Mouse (Mus musculus) intestine, postnatal 0 days (tissue): ENCODE results near the gene Hk2. TPM values are rescaled to one million over a fixed set of nuclear protein-coding genes. Genes with fewer than 3 reads are reported as not detected.

ENCODE experiments used
- ATAC-seq: fragments of 200-750 bp; cut with Nextera tagmentation; 2 replicates; pipeline ENCODE4 v1.8.0; 2017; ENCODE audit warnings: mild to moderate bottlenecking, moderate TSS enrichment, moderate library complexity
- H3K27ac ChIP-seq: fragments of 300-500 bp; sonication (generic); 2 replicates; pipeline ENCODE4 v1.5.1; 2014; ENCODE audit warnings: mild to moderate bottlenecking, low read depth, low read length, moderate library complexity
- H3K27me3 ChIP-seq: fragments of 300-500 bp; sonication (generic); replicated peaks from 2 replicates; pipeline ENCODE4 v1.6.1; 2014; ENCODE audit warnings: low read length, mixed read lengths; ENCODE audit not compliant: control insufficient read depth, insufficient read depth
- H3K36me3 ChIP-seq: fragments of 300-500 bp; sonication (generic); 2 replicates; pipeline ENCODE4 v1.6.1; 2014; ENCODE audit warnings: mild to moderate bottlenecking, moderate library complexity; ENCODE audit not compliant: control insufficient read depth, insufficient read depth
- H3K4me1 ChIP-seq: fragments of 300-500 bp; sonication (generic); replicated peaks from 2 replicates; pipeline ENCODE4 v1.6.1; 2014; ENCODE audit warnings: antibody characterized with exemption, low read length, mixed read lengths; ENCODE audit not compliant: control insufficient read depth, insufficient read depth
- H3K4me2 ChIP-seq: fragments of 300-500 bp; sonication (generic); replicated peaks from 2 replicates; pipeline ENCODE4 v1.6.1; 2014; ENCODE audit warnings: low read depth, mild to moderate bottlenecking, moderate library complexity
- H3K4me3 ChIP-seq: fragments of 300-500 bp; sonication (generic); 2 replicates; pipeline ENCODE4 v1.5.1; 2014; ENCODE audit warnings: low read depth, low read length
- H3K9ac ChIP-seq: fragments of 300-500 bp; sonication (generic); 2 replicates; pipeline ENCODE4 v1.6.1; 2014; ENCODE audit warnings: mild to moderate bottlenecking, low read depth, low read length
- H3K9me3 ChIP-seq: fragments of 300-500 bp; sonication (generic); 2 replicates; pipeline ENCODE4 v1.6.1; 2016; ENCODE audit warnings: mixed run types; ENCODE audit not compliant: control insufficient read depth
- CTCF ChIP-seq: sonication (generic); IDR thresholded peaks from 2 replicates; pipeline ENCODE4 v1.5.1; 2016; ENCODE audit warnings: low read depth, mild to moderate bottlenecking, control low read depth, antibody characterized with exemption, moderate library complexity
- WGBS: fragments of 180-500 bp; shearing (Covaris S2); extraction: QIAGEN DNeasy Blood & Tissue Kit; methylation state at CpG from one replicate; pipeline ENCODE4 v1.1.7; 2014; 5-methylcytosine and 5-hydroxymethylcytosine counted together
- polyA plus RNA-seq: library from polyadenylated mRNA; unstranded; fragments of >200 nt; fragmentation: Nextera tagmentation; extraction: Ambion mirVana; gene quantifications from 2 replicates; pipeline ENCODE4 v1.2.1, GENCODE M21; 2015

The Hk2 gene
- polyA plus RNA-seq, 1 experiment from 2014 or later, result 2.5 TPM

GRCm38 (mm10) chr6:82783906-82784305, 9.7 kb upstream of the Hk2 start:
- no peak for TF ChIP-seq CTCF

GRCm38 (mm10) chr6:82780802-82781393, 6.6 kb upstream of the Hk2 start:
- ATAC-seq, result no peak
- 59% methylated on average over 8 of the region's 8 CpGs for WGBS
- peaks cover under 1% of the 10 kb centered on the region; the same call in 1 of the 2 replicates for H3K27me3 ChIP-seq
- no peak overlapping the region for H3K9ac ChIP-seq
- H3K4me2 ChIP-seq, result no peak overlapping the region
- no peaks in the 10 kb centered on the region for H3K9me3 ChIP-seq
- no peaks in the 10 kb centered on the region for H3K4me1 ChIP-seq
- TF ChIP-seq CTCF, result no peak
- H3K4me3 ChIP-seq, result no peak overlapping the region
- no peak overlapping the region for H3K27ac ChIP-seq
- no peaks in the 10 kb centered on the region for H3K36me3 ChIP-seq

More at GRCm38 (mm10) chr6:82783906-82784305, 9.7 kb upstream of the Hk2 start:
- no peaks in the 10 kb centered on the region for H3K36me3 ChIP-seq
- no peaks in the 10 kb centered on the region for H3K9me3 ChIP-seq
- H3K4me3 ChIP-seq, result no peak overlapping the region
- no peak overlapping the region for H3K4me2 ChIP-seq
- H3K4me1 ChIP-seq, result no peaks in the 10 kb centered on the region
- no peak overlapping the region for H3K9ac ChIP-seq
- ATAC-seq, result no peak
- 92% methylated on average over 4 of the region's 4 CpGs for WGBS
- no peaks in the 10 kb centered on the region; the same call in 1 of the 2 replicates for H3K27me3 ChIP-seq
- H3K27ac ChIP-seq, result no peak overlapping the region

- H3K4me3 ChIP-seq, result no peak overlapping the region
- H3K36me3 ChIP-seq, result no peaks in the 10 kb centered on the region
- WGBS, result 62% methylated on average over 4 of the region's 4 CpGs
- no peaks in the 10 kb centered on the region for H3K9me3 ChIP-seq
- peaks cover 6% of the 10 kb centered on the region; the same call in 1 of the 2 replicates for H3K27me3 ChIP-seq
- no peak for TF ChIP-seq CTCF
- no peak for ATAC-seq
- H3K9ac ChIP-seq, result no peak overlapping the region
- no peak overlapping the region for H3K27ac ChIP-seq
- no peak overlapping the region for H3K4me2 ChIP-seq
- H3K4me1 ChIP-seq, result no peaks in the 10 kb centered on the region
These were observed 6.1 kb upstream of the Hk2 start for GRCm38 (mm10) chr6:82780369-82780768.

GRCm38 (mm10) chr6:82777124-82777654, 2.9 kb upstream of the Hk2 start:
- Histone ChIP-seq H3K9me3 (no peaks in the 10 kb centered on the region), H3K36me3 (no peaks in the 10 kb centered on the region), H3K4me3 (no peak overlapping the region), H3K4me1 (0 out of 2 replicates have a peak, but pooled peaks cover 5% of the 10 kb centered on the region), H3K27me3 (peaks cover 18% of the 10 kb centered on the region; the same call in 1 of the 2 replicates), H3K4me2 (no peak overlapping the region), H3K9ac (no peak overlapping the region), H3K27ac (no peak overlapping the region)
- TF ChIP-seq CTCF, result no peak
- 59% methylated on average over 4 of the region's 4 CpGs for WGBS
- ATAC-seq, result no peak

- peaks cover 21% of the 10 kb centered on the region; the same call in 1 of the 2 replicates for H3K27me3 ChIP-seq
- no peak for TF ChIP-seq CTCF
- no peak overlapping the region for H3K4me3 ChIP-seq
- no peak overlapping the region for H3K9ac ChIP-seq
- no peak overlapping the region for H3K4me2 ChIP-seq
- H3K36me3 ChIP-seq, result no peaks in the 10 kb centered on the region
- ATAC-seq, result no peak
- 85% methylated on average over 6 of the region's 6 CpGs for WGBS
- H3K27ac ChIP-seq, result no peak overlapping the region
- H3K9me3 ChIP-seq, result no peaks in the 10 kb centered on the region
- 0 out of 2 replicates have a peak, but pooled peaks cover 5% of the 10 kb centered on the region for H3K4me1 ChIP-seq
These were observed 1.1 kb upstream of the Hk2 start for GRCm38 (mm10) chr6:82775386-82775785.

GRCm38 (mm10) chr6:82773261-82774131, 758 bp downstream of the Hk2 start:
- H3K9ac ChIP-seq, result peak overlapping the region; percentile 54
- H3K4me2 ChIP-seq, result peak overlapping the region; percentile 86
- no peaks in the 10 kb centered on the region for H3K9me3 ChIP-seq
- no peak for TF ChIP-seq CTCF
- peak overlapping the region; percentile 49 for H3K4me3 ChIP-seq
- 0% methylated on average over 65 of the region's 68 CpGs for WGBS
- H3K27ac ChIP-seq, result peak overlapping the region; percentile 71
- H3K36me3 ChIP-seq, result no peaks in the 10 kb centered on the region
- H3K27me3 ChIP-seq, result peaks cover 21% of the 10 kb centered on the region; the same call in 1 of the 2 replicates
- H3K4me1 ChIP-seq, result 0 out of 2 replicates have a peak, but pooled peaks cover 5% of the 10 kb centered on the region
- 0 out of 2 replicates have a peak, but pooled peaks have one; percentile 14 for ATAC-seq
